Mouse (Mus musculus) limb, embryonic 13.5 days (tissue): Measurements from ENCODE around the gene Olfr920. TPM values are rescaled to one million over a fixed set of nuclear protein-coding genes. Genes with fewer than 3 reads are reported as not detected.

ENCODE experiments used
- ATAC-seq: fragments of 200-750 bp; cut with Nextera tagmentation; 2 replicates; pipeline ENCODE4 v1.8.0; 2017; ENCODE audit warnings: low read depth, moderate number of reproducible peaks, moderate TSS enrichment; ENCODE audit not compliant: low FRiP score
- H3K27ac ChIP-seq: fragments of 300-500 bp; sonication (generic); 2 replicates; pipeline ENCODE4 v1.5.1; 2015; ENCODE audit warnings: inconsistent platforms, mild to moderate bottlenecking, moderate library complexity
- H3K27me3 ChIP-seq: fragments of 300-500 bp; sonication (generic); 2 replicates; pipeline ENCODE4 v1.6.1; 2015; ENCODE audit warnings: mild to moderate bottlenecking, inconsistent platforms
- H3K36me3 ChIP-seq: fragments of 300-500 bp; sonication (generic); 2 replicates; pipeline ENCODE4 v1.6.1; 2015; ENCODE audit warnings: inconsistent platforms, mild to moderate bottlenecking, moderate library complexity
- H3K4me1 ChIP-seq: fragments of 300-500 bp; sonication (generic); 2 replicates; pipeline ENCODE4 v1.6.1; 2015; ENCODE audit warnings: inconsistent platforms
- H3K4me2 ChIP-seq: fragments of 300-500 bp; sonication (generic); replicated peaks from 2 replicates; pipeline ENCODE4 v1.6.1; 2015; ENCODE audit warnings: inconsistent platforms, mild to moderate bottlenecking, moderate library complexity
- H3K4me3 ChIP-seq: fragments of 300-500 bp; sonication (generic); 2 replicates; pipeline ENCODE4 v1.5.1; 2015; ENCODE audit warnings: moderate library complexity, mild to moderate bottlenecking, inconsistent platforms
- H3K9ac ChIP-seq: fragments of 300-500 bp; sonication (generic); 2 replicates; pipeline ENCODE4 v1.6.1; 2015; ENCODE audit warnings: mild to moderate bottlenecking, inconsistent platforms
- H3K9me3 ChIP-seq: fragments of 300-500 bp; sonication (generic); 2 replicates; pipeline ENCODE4 v1.6.1; 2016; ENCODE audit warnings: inconsistent platforms
- WGBS: fragments of 180-500 bp; shearing (Covaris S2); methylation state at CpG from one replicate; pipeline ENCODE4 v1.1.7; 2015; 5-methylcytosine and 5-hydroxymethylcytosine counted together
- polyA plus RNA-seq: library from polyadenylated mRNA; unstranded; fragments of >200 nt; fragmentation: Nextera tagmentation; extraction: Ambion mirVana; gene quantifications from 2 replicates; pipeline ENCODE4 v1.2.1, GENCODE M21; 2015

Gene Olfr920
- 0.03 TPM in 2 replicates for polyA plus RNA-seq

DNA sequence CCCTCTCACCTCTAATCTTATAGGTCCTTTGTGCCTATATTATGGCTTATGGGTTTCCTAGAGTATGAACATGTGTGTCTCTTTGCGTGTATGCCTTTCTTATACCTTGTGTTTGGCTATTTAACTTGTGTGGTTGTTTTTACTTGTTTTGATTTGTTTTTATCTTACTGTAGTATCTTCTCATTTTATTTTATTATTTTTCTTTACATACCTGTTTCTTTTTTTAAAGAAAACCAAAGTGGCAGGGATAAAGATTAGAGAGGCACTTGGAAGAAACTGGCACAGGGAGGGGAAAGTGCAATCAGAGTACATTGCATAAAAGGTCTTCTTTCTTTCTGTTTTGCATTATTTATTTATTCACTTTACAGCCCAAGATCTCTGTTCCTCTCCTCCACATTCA lies at the start of gene Olfr920:
Gene Olfr920 (plus strand): TSS at position 301 of the 400 bp plus-strand sequence.
- H3K4me2 ChIP-seq: no peak within 1 kb of the TSS
- ATAC-seq: no peak
- H3K9me3 ChIP-seq: no peaks in the 10 kb centered on the region
- no peak within 1 kb of the TSS for H3K27ac ChIP-seq
- no peaks in the 10 kb centered on the region for H3K27me3 ChIP-seq
- no peak within 1 kb of the TSS for H3K4me3 ChIP-seq
- no peaks in the 10 kb centered on the region for H3K36me3 ChIP-seq
- 96% methylated on average over 1 of the region's 1 CpGs for WGBS
- no peak within 1 kb of the TSS for H3K9ac ChIP-seq
- H3K4me1 ChIP-seq: no peaks in the 10 kb centered on the region

DNA sequence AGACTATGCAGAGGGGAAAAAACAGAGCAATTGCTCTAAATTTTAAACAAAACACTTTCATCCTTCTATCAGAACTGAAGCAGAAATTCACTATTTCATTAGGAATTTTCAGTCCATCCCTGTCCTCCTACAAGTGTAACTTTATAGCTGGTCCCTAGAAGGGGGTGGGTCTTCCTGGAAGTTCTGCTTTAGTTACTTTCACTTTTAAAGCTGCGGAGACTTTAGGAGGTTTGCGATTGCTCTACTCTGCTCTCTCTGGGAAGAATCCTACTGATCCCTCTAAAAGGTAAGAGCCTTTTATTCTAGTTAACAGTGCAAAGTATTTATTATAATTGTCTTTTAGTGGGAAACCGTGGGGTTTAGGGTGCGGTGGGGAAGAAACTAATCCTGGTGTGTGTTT lies 34.0 kb upstream of the Olfr920 start, which contains the start of gene Vwa5a:
Gene Vwa5a (plus strand): TSS at position 167 of the 400 bp plus-strand sequence.
- Histone ChIP-seq H3K9ac (peak within 1 kb of the TSS; percentile 56), H3K4me3 (peak within 1 kb of the TSS; percentile 57), H3K27me3 (no peaks in the 10 kb centered on the region), H3K4me2 (peak within 1 kb of the TSS; percentile 70), H3K9me3 (no peaks in the 10 kb centered on the region), H3K4me1 (peaks cover 10% of the 10 kb centered on the region), H3K27ac (peak within 1 kb of the TSS; percentile 66; the same call in 1 of the 2 replicates), H3K36me3 (peaks cover 2% of the 10 kb centered on the region; the same call in 1 of the 2 replicates)
- peak; percentile 85; the same call in 1 of the 2 replicates for ATAC-seq
- WGBS: under 1% methylated on average over 4 of the region's 4 CpGs

DNA sequence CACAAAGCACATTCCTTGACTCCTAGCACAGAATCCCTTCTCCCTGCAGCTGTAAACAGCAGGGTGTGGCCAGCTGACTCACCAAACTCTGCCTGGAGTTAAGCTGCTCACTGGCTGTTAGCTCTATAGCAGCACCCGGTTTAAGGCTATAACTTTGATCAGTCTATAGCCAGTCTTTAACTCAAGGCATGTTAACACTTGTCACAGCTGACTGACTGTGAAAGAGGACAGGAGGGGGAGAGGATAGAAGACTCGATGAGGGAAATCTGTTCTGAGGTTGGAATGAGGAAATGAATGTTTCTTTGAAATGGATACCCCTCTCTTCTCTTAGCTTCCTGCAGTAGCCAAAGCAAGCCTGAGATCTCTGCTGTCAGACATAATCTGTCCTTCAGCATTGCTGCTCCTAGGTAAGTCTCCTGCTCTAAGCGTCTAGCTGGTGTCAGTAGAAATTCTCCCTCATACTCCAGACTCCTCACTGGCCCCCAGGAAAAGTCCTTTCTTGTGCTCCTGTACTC lies 33.1 kb upstream of the Olfr920 start:
- Histone ChIP-seq H3K9me3 (no peaks in the 10 kb centered on the region), H3K36me3 (peaks cover 9% of the 10 kb centered on the region), H3K27ac (no peak overlapping the region), H3K4me1 (peaks cover 10% of the 10 kb centered on the region), H3K9ac (peak overlapping the region; percentile 56), H3K4me2 (peak overlapping the region; percentile 70), H3K27me3 (no peaks in the 10 kb centered on the region), H3K4me3 (peak overlapping the region; percentile 57)
- ATAC-seq: peak; percentile 62
- 4% methylated on average over 3 of the region's 3 CpGs for WGBS

DNA sequence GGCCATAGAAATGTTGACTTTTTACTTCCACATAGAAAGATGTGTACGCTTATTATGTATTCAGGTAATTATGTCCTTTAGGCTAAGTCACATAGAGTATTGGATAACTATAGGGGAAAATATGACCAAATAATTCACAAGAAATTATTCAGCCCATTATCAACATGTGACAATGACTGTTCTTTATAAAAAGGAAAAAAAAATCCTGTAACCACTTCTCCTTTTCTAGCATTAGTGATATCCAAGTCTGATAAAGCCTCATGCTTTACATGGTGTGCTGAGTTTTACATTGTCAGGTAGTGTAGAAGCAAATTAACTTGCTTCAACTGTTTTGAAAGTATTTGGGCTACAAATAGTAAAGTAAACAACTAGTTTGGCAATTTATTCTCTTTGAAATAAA lies 28.1 kb upstream of the Olfr920 start:
- Histone ChIP-seq H3K27ac (no peak overlapping the region), H3K9ac (no peak overlapping the region), H3K27me3 (no peaks in the 10 kb centered on the region), H3K36me3 (peaks cover 33% of the 10 kb centered on the region), H3K4me1 (peaks cover 6% of the 10 kb centered on the region), H3K4me3 (no peak overlapping the region), H3K9me3 (no peaks in the 10 kb centered on the region), H3K4me2 (no peak overlapping the region)
- 98% methylated on average over 1 of the region's 1 CpGs for WGBS
- no peak for ATAC-seq

DNA sequence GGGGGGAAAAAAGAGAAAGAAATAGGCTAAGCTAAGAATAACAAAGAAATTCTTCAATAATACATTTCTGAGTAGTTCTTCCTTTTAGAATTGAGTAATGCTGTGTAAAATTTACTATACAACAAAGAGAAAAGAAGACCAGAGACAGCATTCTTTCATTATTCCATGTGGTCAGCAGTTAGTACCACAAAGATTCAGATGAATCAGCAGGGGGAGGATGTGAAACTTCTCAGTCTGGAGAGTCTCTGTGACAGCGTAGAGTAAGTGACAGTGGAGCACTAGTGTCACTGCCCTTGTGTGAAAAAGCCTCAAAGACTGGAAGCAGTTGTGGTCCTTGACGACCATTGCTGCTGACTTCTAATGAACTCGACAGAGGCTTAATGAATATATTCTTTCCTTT lies 23.9 kb upstream of the Olfr920 start:
- 78% methylated on average over 3 of the region's 3 CpGs for WGBS
- no peak for ATAC-seq
- no peak overlapping the region for H3K27ac ChIP-seq

DNA sequence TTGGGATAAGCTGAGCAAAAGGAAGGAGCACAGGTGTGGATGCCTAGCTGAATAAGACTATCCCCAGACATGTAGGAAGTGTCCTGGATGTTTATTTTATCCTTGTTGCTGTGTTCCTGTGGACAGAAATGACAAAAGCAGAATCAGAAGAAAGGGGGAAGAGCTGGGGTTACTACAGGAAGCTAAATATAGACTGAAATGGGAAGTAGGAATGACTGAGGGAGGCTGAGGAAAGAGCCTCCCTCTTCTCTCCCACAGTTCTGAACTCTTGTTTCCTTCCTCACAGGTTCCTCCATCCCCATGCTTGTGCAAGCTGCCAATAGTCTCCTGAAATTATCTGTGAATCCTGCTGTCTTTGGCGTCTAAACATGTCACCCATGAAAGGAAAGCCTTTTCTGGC lies 10.7 kb upstream of the Olfr920 start:
- H3K4me1 ChIP-seq: no peaks in the 10 kb centered on the region
- no peak overlapping the region for H3K4me2 ChIP-seq
- ATAC-seq: no peak
- no peaks in the 10 kb centered on the region for H3K9me3 ChIP-seq
- no peak overlapping the region for H3K9ac ChIP-seq
- no peak overlapping the region for H3K27ac ChIP-seq
- 81% methylated on average over 1 of the region's 1 CpGs for WGBS
- H3K27me3 ChIP-seq: no peaks in the 10 kb centered on the region
- H3K4me3 ChIP-seq: no peak overlapping the region
- H3K36me3 ChIP-seq: no peaks in the 10 kb centered on the region

More for the DNA sequence above, 23.9 kb upstream of the Olfr920 start:
- H3K36me3 ChIP-seq: peaks cover 33% of the 10 kb centered on the region
- no peak overlapping the region for H3K4me3 ChIP-seq
- no peaks in the 10 kb centered on the region for H3K27me3 ChIP-seq
- H3K4me2 ChIP-seq: no peak overlapping the region
- no peaks in the 10 kb centered on the region for H3K9me3 ChIP-seq
- no peak overlapping the region for H3K9ac ChIP-seq
- no peaks in the 10 kb centered on the region for H3K4me1 ChIP-seq

DNA sequence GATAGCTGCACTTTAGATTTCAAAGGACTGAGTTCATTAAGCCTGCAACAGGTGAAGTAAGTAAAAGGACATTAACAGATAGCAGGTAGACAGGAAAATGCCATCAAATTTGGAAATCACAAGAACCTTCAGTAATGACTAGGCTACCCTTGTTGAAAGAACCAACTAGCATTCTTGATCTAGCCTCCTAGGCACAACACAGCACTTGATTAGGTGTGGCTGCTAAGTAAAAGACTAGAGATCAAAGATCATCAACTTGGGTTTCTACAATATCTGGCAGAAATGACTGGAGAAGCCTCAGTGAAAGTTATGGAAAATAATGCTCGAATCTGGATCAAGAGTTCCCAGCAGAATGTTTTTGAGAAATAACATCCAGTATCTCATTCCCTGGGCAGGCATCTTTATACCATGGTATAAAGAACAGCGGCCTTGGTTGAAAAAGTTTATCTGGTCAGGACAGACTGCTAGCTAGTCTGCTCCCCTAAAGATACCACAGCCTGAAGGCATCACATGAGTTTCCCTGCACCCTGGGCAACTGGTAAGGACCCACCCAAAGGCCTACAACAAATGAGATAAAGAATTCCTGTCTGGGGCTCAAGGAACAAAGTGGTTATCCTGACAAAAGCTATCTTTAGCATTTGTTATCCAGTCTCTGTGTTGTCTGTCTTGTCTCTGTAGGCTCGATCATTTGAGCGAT lies 7.3 kb upstream of the Olfr920 start:
- Histone ChIP-seq H3K4me2 (no peak overlapping the region), H3K27ac (no peak overlapping the region), H3K4me3 (no peak overlapping the region), H3K36me3 (no peaks in the 10 kb centered on the region), H3K4me1 (no peaks in the 10 kb centered on the region), H3K9me3 (no peaks in the 10 kb centered on the region), H3K9ac (no peak overlapping the region), H3K27me3 (no peaks in the 10 kb centered on the region)
- WGBS: 91% methylated on average over 4 of the region's 4 CpGs
- ATAC-seq: no peak

DNA sequence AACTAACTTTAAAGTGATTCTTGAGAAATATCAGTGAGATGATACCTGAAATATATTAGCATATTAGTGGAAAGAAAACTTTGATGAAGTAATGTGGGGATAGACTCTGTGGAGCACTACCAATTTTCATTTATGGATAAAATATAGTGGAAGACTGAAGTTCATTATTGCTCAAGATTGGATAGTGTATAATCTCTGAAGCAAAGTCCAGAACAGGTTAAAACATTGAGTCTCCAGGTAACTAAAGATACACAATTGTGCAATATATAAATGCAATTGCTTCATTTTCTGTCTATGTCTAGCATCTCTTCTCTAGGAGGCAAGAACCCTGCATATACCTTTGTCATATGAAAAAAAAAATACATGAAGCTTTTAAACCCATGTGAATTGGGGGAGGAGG lies 20.7 kb downstream of the Olfr920 start, which contains the start of gene Olfr921:
Gene Olfr921 (plus strand): TSS at position 301 of the 400 bp plus-strand sequence.
- Histone ChIP-seq H3K27ac (no peak within 1 kb of the TSS), H3K4me1 (no peaks in the 10 kb centered on the region), H3K9me3 (no peaks in the 10 kb centered on the region), H3K4me2 (no peak within 1 kb of the TSS), H3K9ac (no peak within 1 kb of the TSS), H3K36me3 (no peaks in the 10 kb centered on the region), H3K27me3 (no peaks in the 10 kb centered on the region), H3K4me3 (no peak within 1 kb of the TSS)
- no peak for ATAC-seq

DNA sequence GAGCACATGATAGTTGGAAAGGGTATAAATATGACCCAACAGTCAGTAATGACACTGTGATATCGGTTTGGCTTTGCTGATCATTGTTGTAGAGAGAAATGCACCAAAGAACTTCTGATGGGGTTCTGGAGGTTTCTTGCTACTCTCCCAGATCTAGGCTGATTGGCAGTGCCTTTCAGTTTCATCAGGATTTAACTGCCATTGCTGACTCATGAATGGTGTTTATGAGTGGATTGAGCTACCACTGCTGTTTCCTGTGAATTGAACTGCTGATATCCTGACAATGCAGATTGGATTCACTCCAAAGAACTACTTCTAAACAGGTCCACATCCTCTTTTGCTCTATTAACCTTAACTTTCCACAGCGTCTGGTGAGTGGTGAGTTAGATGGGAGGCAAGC lies 40.6 kb downstream of the Olfr920 start:
- H3K27ac ChIP-seq: no peak overlapping the region
- no peak overlapping the region for H3K9ac ChIP-seq
- H3K27me3 ChIP-seq: no peaks in the 10 kb centered on the region
- H3K4me1 ChIP-seq: no peaks in the 10 kb centered on the region
- ATAC-seq: no peak
- 84% methylated on average over 2 of the region's 2 CpGs for WGBS
- no peak overlapping the region for H3K4me2 ChIP-seq
- H3K4me3 ChIP-seq: no peak overlapping the region
- no peaks in the 10 kb centered on the region for H3K36me3 ChIP-seq
- no peaks in the 10 kb centered on the region for H3K9me3 ChIP-seq

DNA sequence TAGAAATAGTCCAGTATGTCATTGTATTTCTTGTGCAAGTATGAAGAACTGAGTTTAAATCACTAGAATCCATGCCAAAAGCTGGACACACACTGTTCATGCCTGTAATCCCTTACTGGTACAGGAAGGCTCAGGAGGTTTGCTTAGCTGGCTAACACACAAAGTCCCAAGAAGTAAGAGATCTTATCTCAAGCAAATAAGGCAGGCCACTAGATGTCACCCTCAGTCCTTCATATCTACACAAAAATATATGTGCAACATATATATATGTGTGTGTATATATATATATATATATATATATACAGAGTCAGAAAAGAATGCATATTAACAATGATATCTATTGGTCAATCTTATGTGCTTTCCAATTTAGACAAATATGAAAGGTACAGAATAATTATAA lies 53.6 kb downstream of the Olfr920 start:
- H3K4me1 ChIP-seq: no peaks in the 10 kb centered on the region
- no peak overlapping the region for H3K4me2 ChIP-seq
- H3K27ac ChIP-seq: no peak overlapping the region
- no peak overlapping the region for H3K4me3 ChIP-seq
- H3K27me3 ChIP-seq: no peaks in the 10 kb centered on the region
- H3K9me3 ChIP-seq: no peaks in the 10 kb centered on the region
- ATAC-seq: no peak
- H3K36me3 ChIP-seq: no peaks in the 10 kb centered on the region
- no peak overlapping the region for H3K9ac ChIP-seq
